ENCODE assay signal across 14 mouse cellular contexts in the genomic region with DNA sequence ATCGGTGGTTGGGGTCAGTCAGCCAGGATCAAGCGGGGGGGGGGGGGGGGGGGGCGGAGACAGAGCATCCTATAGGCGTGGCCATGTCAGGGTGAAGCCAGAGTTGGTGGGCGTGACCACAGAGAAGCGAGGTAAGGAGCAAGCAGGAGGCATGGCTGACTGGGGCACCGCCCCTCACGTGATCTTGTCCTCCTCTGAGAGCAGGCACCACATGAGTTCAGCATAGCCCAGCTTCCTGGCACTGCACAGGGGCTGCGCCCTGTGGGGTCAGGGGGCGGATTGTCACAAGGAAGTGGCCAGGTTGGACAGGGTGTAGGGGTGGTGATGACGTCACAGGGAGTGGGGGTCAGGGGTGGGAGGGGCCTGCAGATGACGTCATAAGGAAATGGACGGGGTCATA. TPM values are rescaled to one million over a fixed set of nuclear protein-coding genes. Genes with fewer than 3 reads are reported as not detected.
A peak's percentile ranks its signal among the peaks of the same experiment; 100 is the strongest.
DNase-seq lines count a peak whose midpoint lies in the region; ATAC-seq and TF ChIP-seq lines count a peak whose summit lies in the region.
"Had no signal": no experiment of that assay in that cellular context is flagged by ENCODE, and none has a peak within 500 bp of the region (broad histone marks: within the 10 kb centered on the region; RNA-seq: fewer than 3 reads in every experiment).

No protein-coding gene starts in this region.

- no peaks in the 10 kb centered on the region for H3K4me1 ChIP-seq in lung, postnatal 0 days (ENCODE audit: insufficient read depth, low read depth, low read length)
- no peaks in the 10 kb centered on the region for H3K4me1 ChIP-seq in forebrain, embryonic 14.5 days (ENCODE audit: control insufficient read depth, insufficient read depth, low read length)
- H3K4me1 ChIP-seq in hindbrain, embryonic 16.5 days (ENCODE audit: control insufficient read depth, insufficient read depth, low read depth, low read length), result no peaks in the 10 kb centered on the region; the same call in 1 of the 2 replicates
- H3K4me1 ChIP-seq: hindbrain, embryonic 12.5 days; midbrain, embryonic 12.5 days had no signal

- H3K9me3 ChIP-seq in lung, postnatal 0 days (ENCODE audit: low read length), result peaks cover 4% of the 10 kb centered on the region; the same call in 1 of the 2 replicates
- H3K9me3 ChIP-seq in forebrain, embryonic 14.5 days (replicated peaks; ENCODE audit: control insufficient read depth, low read length), result peaks cover 49% of the 10 kb centered on the region
- peaks cover 57% of the 10 kb centered on the region for H3K9me3 ChIP-seq in hindbrain, embryonic 16.5 days (ENCODE audit: control insufficient read depth, low read length)

- peak; percentile 38 for DNase-seq in cerebellum, adult 9-10 months
- no peak for DNase-seq in cerebellum, postnatal 25 days
- DNase-seq in lung, postnatal 0 days (ENCODE audit: low spot score), result peak; percentile 10
- DNase-seq in lung, postnatal 36 days, result no peak
- peak; percentile 53 for DNase-seq in ES-CJ7 (ENCODE audit: low read depth, low spot score)
- peak; percentile 58 for DNase-seq in naive thymus-derived CD4-positive, alpha-beta T cell, adult 2 months (ENCODE audit: low read depth)
- no peak for DNase-seq in forebrain, embryonic 14.5 days (ENCODE audit: low spot score)
- DNase-seq: adrenal gland, adult 8-10 months; thymus, postnatal 14 days had no signal

- H3K36me3 ChIP-seq in lung, postnatal 0 days (ENCODE audit: insufficient read depth, low read length), result no peaks in the 10 kb centered on the region; the same call in 1 of the 2 replicates
- no peaks in the 10 kb centered on the region for H3K36me3 ChIP-seq in forebrain, embryonic 14.5 days (ENCODE audit: control insufficient read depth, insufficient read depth, low read length)
- H3K36me3 ChIP-seq in hindbrain, embryonic 16.5 days (ENCODE audit: control insufficient read depth, insufficient read depth, low read length), result peaks cover 20% of the 10 kb centered on the region; the same call in 1 of the 2 replicates

- H3K4me2 ChIP-seq in lung, postnatal 0 days (replicated peaks; ENCODE audit: low read depth, low read length), result no peak overlapping the region
- H3K4me2 ChIP-seq in forebrain, embryonic 14.5 days (ENCODE audit: low read length), result no peak overlapping the region
- H3K4me2 ChIP-seq in hindbrain, embryonic 16.5 days (ENCODE audit: low read length), result no peak overlapping the region
- H3K4me2 ChIP-seq: hindbrain, embryonic 12.5 days; midbrain, embryonic 12.5 days had no signal

- no peak for TF ChIP-seq EP300 in lung, postnatal 0 days (IDR thresholded peaks at IDR 0.05)

- 86% methylated on average over 10 of the region's 13 CpGs for WGBS in lung, postnatal 0 days
- 89% methylated on average over 11 of the region's 13 CpGs for WGBS in forebrain, embryonic 14.5 days
- WGBS in hindbrain, embryonic 16.5 days, result 94% methylated on average over 11 of the region's 13 CpGs

- H3K4me3 ChIP-seq in lung, postnatal 0 days (ENCODE audit: low read depth, low read length), result no peak overlapping the region
- H3K4me3 ChIP-seq in forebrain, embryonic 14.5 days (ENCODE audit: low read depth, low read length), result no peak overlapping the region
- no peak overlapping the region for H3K4me3 ChIP-seq in hindbrain, embryonic 16.5 days (ENCODE audit: low read length)
- H3K4me3 ChIP-seq: hindbrain, embryonic 12.5 days; midbrain, embryonic 12.5 days had no signal

- H3K27ac ChIP-seq in lung, postnatal 0 days (ENCODE audit: low read length), result no peak overlapping the region
- H3K27ac ChIP-seq in forebrain, embryonic 14.5 days (ENCODE audit: low read depth, low read length), result no peak overlapping the region
- H3K27ac ChIP-seq in hindbrain, embryonic 16.5 days (ENCODE audit: low read depth, low read length), result no peak overlapping the region
- H3K27ac ChIP-seq: hindbrain, embryonic 12.5 days; kidney, postnatal 0 days; liver, embryonic 14.5 days; midbrain, embryonic 12.5 days had no signal

- H3K27me3 ChIP-seq in lung, postnatal 0 days (replicated peaks; ENCODE audit: insufficient read depth, low read length), result no peaks in the 10 kb centered on the region
- no peaks in the 10 kb centered on the region for H3K27me3 ChIP-seq in forebrain, embryonic 14.5 days (replicated peaks; ENCODE audit: control insufficient read depth, insufficient read depth, low read length)
- H3K27me3 ChIP-seq in hindbrain, embryonic 16.5 days (replicated peaks; ENCODE audit: control insufficient read depth, insufficient read depth, low read length), result no peaks in the 10 kb centered on the region
- H3K27me3 ChIP-seq: hindbrain, embryonic 12.5 days; midbrain, embryonic 12.5 days had no signal

- no peak for ATAC-seq in lung, postnatal 0 days
- no peak for ATAC-seq in forebrain, embryonic 14.5 days
- ATAC-seq in hindbrain, embryonic 16.5 days, result no peak

- no peak overlapping the region for H3K9ac ChIP-seq in lung, postnatal 0 days (replicated peaks; ENCODE audit: low read depth)
- H3K9ac ChIP-seq in forebrain, embryonic 14.5 days (ENCODE audit: low read length), result no peak overlapping the region
- no peak overlapping the region for H3K9ac ChIP-seq in hindbrain, embryonic 16.5 days (ENCODE audit: low read depth, low read length)
- H3K9ac ChIP-seq: hindbrain, embryonic 12.5 days; liver, embryonic 14.5 days; midbrain, embryonic 12.5 days had no signal

- no peak for TF ChIP-seq CTCF in lung, postnatal 0 days (IDR thresholded peaks at IDR 0.05)

RNA-seq across cellular contexts. Expression of a gene that starts 6.7 kb away (rescaled TPM):
- polyA plus RNA-seq in lung, postnatal 0 days (2015; fragmentation: Nextera tagmentation; extraction: Ambion mirVana), result 28.6 and 34.4 TPM in 2 replicates
- polyA plus RNA-seq in forebrain, embryonic 14.5 days (2014; fragmentation: Nextera tagmentation; extraction: Ambion mirVana), result 6.0 and 6.8 TPM in 2 replicates
- 18.5 and 20.8 TPM in 2 replicates for polyA plus RNA-seq in hindbrain, embryonic 16.5 days (2015; fragmentation: Nextera tagmentation; extraction: Ambion mirVana)

Comparison
In these comparisons a context has a peak if more than half of its experiments do, and no peak if none do; other contexts are left out.
1. DNase-seq: peak in cerebellum, adult 9-10 months (single experiment), lung, postnatal 0 days (single experiment), ES-CJ7 (single experiment) and naive thymus-derived CD4-positive, alpha-beta T cell, adult 2 months (single experiment); none in cerebellum, postnatal 25 days (0 of 2), lung, postnatal 36 days (single experiment) and forebrain, embryonic 14.5 days (single experiment).